Mouse (Mus musculus) left cerebral cortex, adult 8-10 months (tissue): ENCODE results near the gene Rassf5. TPM values are rescaled to one million over a fixed set of nuclear protein-coding genes. Genes with fewer than 3 reads are reported as not detected.
"Not testable (repeated sequence)": the region's sequence is repeated elsewhere in the genome, so short reads cannot be mapped to it uniquely, and the experiment has no call there.

Experiments
- DNase-seq, 2 experiments: peaks; one replicate each; pipeline ENCODE4 v3.0.0; 2022; ENCODE audit warnings: low spot score in 2 of 2
- total RNA-seq, 4 experiments: library from RNA; stranded (reverse); gene quantifications; 2 replicates each; pipeline ENCODE4 v1.2.4; 2022

Gene Rassf5
- total RNA-seq, 4 experiments from 2014 or later, result 24.2 to 26.0 (median 25.0) TPM

DNA sequence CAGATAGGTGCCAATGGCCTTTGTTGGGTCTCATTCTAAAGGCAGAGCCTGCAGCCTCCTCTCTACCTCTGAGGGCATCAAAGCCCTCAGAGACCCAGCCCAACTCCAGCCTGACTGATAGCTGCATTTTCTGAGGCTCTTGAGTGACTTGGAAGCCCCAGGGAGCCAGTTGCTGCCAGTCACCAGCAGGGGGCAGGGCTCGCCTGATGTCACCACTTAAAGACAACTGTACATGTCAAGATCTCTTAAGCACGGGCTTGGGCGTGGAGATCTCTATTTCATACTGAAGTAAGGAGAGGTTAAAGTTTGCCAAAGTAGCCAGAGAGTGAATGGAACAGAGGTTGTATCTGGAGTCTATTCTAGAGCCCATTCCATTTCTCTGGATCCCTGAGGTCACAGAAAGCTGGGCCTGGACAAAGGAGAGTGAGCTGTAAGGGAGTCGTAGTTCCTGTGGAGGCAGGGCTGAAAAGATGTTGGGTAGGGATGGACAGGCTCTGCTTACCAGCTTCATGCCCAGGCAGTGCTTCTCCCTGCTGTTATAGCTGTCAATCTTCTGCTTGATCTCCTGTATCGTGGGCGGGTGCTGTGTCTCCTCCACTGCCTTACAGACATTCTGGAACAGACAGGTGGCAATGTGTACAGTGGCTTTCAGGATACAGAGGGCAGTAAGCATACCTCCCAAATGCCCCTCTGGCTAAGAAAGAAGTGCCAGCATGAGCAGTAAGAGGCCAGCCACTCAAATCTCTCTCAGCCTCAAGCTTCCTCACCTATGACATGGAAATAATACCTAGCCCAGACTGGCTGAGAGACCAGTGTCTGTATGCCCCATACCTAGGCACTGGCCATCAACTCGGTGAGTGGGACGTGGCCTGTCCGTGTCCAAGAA is 63.2 kb downstream of the Rassf5 start:
- DNase-seq, result peak; percentile 55 to 60

DNA sequence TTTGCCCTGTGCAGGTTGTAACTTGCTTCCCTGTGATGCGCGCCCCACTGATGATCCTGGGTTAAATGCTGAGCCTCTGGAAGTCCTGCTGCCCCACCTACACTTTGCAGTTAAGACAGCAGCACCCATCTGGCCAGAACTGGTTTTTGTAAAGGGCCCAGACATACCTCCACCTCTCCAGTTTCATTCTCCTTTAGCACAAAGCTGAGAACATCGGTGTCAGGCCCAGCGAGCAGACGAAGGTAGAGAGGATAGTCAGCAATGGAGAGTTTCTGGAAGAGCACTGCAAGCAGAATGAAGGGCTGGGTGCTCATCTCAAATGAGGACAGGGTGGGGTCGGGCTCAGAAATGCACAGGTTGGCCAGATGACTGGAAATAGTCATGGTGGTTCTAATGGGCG is 64.7 kb downstream of the Rassf5 start:
- DNase-seq, result no peak

DNA sequence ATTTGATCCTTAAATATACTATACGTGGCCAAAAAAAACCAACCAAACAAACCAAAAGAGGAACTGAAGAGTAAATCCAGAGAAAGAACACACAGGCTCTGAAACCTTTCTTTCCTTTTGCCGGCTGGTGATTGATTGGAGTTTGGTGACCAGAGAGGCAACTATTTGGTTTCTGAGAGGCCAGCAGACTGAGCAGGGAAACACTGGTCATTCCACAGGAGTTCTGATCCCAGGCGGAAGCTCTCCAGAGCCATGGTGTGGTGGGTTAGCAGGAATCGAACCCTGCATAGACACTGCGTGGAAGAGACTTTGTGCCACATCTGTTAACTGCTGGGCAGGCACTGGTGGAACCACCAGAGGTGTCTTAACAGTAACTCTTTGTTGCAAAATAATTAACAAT is 67.0 kb downstream of the Rassf5 start:
- no peak for DNase-seq

DNA sequence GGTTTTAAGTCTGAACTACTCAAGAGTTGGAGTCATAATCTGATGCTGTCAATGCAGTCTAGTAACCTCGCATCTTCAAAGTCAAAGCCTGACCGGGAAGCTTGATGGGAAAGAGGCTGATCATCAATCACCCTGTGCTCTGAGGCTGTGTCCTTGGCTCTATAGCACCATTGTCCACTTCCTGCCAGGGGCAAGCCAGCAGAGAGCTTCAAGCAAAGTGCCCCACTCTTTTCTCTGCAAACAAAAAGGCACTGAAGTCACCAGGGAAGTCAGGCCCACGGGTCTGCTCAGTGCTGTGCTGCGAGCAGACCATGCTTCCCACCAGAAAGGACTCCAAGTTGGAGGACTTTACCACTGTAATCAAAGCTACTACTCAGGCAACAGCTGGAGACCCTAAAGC is 67.8 kb downstream of the Rassf5 start:
- no peak for DNase-seq

DNA sequence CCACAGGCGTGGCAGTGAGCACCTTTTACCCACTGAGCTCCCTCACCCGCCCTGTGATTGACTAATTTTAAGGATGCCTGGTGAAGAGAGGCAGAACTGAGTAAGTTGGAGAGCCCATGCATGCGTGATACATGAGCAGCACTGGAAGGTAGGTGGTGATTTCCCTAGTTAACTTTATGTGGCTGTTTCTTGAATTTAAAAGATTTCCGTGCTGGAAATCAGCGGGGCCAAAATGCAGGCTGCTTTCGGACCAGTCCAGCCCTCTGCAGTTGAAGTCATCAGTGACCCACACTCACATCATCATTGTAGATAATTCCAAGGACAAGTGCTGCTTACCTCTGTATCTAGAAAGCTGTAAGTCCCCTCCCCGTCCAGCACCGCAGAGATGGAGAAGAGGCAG is 69.2 kb downstream of the Rassf5 start:
- no peak for DNase-seq

DNA sequence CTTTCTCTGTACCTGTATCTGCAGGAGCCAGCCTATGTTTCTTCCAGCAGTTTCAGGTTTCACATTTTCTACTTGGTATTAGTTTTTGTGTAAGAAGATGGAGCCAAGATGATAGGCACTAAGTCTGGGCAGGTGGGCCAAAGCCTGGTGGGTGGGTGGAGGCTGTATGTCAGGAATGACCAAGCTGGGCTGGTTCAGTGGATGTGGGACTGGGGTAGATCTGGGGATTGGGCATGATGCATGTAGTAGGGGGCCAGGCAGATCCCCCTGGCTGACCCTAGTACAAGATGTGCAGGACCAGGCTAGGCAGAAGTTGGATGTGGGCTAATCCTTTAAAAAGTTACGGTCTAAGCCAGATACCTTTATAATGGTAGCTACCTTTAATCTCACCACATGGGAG is 69.9 kb downstream of the Rassf5 start:
- DNase-seq, result no peak

DNA sequence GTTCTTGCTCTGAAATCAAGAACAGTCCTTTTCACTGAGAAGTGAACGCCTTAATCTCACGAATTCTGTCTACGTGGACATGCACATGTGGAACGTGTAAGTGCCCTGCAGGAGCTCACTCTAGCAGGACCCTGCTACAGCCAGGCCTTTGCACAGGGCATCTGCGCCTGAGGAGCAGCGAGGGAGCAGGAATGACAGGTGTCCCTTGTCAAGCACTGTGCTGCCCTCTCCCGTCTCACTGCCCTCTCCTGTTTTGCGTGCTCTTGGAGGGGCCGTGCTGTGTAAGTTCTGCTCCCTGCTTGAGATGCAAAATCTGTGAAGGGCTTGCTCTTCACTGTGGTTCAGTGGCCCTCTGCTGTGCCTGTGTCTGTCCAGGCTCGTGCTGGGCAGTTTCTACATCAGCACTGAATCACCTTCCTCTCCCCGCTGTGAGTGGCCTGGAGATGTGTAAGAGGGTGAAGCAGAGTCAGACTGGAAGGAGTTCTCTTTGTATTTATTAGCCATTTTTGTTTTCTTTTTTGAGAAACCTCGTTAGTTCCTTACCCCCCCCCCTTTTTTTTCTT is 70.7 kb downstream of the Rassf5 start:
- no peak for DNase-seq

DNA sequence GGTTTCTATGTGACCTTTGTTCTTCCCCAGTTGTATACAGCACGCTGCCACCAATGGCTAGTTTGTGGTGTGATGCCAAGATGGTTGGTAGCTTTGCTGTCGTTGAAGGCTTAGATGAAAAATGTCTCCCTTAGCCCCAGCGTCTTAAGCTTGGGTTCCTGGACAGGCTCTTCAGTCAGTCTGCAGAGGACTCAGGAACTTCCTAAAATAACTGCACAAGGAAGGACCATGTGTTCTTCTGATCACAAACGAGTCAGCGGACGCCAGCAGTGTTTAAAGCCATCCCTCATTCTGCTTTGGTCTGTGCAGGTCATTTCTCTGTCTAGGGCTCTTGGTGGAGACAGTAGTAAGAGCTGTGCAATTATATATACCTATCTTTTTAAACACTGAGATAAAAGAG is 71.2 kb downstream of the Rassf5 start:
- no peak for DNase-seq

DNA sequence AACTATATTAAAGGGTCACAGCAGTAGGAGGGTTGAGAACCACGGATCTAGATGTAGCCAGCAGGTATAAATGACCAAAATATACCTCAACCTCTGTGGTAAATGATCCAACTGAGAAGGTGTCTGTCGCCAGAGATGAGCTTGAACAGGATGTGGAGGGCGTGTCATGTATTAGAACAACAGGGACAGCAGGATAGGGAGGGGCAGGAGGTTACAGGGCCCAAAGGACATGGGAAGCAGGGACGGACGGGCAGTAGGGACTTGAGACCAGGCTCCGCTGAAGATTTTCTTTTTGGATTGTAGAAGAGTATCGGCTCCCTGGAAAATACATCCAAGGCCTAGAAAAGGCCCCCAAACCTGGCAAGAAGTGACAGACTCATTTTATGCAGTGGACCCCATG is 72.1 kb downstream of the Rassf5 start:
- DNase-seq, result no peak

DNA sequence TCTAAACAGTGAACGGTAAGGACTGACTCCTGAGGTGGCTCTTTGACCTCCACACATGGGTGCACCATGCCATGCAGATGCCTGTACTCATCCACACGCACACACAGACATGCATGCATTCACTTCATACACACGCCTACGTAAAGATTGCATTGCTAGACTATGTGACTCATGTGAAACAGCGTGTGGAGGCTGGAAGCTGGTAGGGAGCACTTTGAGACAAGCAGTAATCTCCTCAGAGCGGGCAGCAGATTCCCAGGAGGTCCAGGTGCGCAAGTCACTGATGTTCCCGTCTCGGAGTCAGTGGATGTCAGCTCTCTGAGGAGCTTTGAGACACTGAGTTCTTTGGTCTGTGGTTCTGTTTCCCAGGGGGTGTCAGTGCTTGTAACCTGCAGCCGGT is 77.4 kb downstream of the Rassf5 start:
- peak in 1 of 2 experiments; percentile 67 for DNase-seq

DNA sequence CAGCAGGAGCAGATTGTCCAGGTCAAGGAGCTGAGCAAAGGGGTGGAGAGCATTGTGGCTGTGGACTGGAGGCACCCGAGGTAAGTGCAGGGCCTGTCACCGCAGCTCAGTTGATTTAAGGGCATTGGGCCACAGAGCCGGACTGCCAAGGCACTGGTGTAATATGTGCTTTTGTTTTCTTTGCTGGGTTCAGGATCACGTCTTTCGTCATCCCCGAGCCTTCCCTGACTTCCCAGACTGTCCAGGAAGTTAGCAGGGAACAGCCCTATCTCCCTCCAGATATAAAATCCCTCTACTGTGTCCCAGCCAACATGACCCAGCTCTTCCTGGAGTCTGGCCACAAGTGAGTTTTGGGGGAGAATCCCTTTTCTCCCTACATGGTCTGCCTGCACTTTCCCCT is 80.6 kb downstream of the Rassf5 start:
- DNase-seq, result no peak

DNA sequence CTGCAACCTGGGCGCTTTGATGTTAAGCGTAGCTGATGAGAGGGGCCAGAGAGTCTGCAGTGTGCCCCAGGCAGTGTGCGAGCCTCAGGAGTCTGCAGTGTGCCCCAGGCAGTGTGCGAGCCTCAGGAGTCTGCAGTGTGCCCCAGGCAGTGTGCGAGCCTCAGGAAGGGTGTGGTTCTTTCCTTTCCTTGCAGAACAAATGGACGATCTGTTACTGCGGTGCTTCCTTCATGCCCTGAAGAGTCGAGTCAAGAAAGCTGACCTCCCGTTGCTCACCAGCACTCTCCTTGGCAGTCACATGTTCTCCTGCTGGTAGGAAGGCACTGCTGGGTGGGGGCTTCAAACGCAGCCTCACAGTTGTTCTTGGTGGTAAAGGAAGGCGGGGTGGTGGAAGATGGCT is 84.0 kb downstream of the Rassf5 start:
- DNase-seq, result no peak

DNA sequence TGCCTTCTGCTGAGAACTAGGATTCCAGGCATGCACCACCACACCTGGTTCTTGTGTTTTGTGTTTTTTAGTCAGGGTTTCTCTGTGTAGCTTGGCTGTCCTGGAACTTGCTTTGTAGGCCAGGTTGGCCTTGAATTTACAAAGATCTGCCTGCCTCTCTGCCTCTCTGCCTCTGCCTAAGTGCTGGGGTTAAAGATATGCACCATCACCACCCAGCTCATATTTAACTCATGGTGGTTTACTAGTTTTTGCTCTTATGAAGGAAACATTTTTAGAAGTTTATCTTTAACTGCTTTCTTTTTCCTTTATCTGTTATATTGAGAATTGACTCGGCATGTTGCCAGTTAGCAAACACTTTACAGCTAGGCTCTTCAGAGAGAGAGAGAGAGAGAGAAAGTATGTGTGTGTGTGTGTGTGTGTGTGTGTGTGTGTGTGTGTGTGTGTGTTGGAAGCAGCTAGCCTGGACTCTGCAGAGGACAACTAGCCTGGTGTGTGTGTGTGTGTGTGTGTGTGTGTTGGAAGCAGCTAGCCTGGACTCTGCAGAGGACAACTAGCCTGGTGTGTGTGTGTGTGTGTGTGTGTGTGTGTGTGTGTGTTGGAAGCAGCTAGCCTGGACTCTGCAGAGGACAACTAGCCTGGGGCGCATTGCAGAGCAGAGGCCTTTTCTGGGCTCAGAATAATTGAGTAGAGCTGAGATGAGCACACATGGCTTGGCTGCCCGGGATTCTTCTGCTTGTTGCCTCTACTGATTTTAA is 85.3 kb downstream of the Rassf5 start:
- not testable (repeated sequence) for DNase-seq

DNA sequence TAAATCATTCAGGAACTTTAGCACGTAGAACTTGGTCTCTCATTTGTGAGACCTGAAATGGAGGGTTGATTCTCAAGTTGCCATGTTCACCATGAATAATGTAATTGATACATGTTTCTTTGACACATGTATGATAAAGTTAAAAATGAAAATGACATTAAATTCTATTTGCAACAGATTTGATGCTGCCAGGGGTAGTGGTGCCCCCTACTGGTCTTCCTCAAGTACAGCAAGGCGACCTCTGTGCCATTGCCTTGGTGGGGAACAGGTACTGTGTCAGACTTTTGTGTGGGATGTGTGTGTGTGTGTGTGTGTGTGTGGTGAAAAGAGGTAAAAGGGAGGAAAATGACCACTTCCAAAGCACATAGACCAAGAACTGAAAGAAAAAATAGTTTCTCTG is 89.6 kb downstream of the Rassf5 start:
- no peak for DNase-seq

DNA sequence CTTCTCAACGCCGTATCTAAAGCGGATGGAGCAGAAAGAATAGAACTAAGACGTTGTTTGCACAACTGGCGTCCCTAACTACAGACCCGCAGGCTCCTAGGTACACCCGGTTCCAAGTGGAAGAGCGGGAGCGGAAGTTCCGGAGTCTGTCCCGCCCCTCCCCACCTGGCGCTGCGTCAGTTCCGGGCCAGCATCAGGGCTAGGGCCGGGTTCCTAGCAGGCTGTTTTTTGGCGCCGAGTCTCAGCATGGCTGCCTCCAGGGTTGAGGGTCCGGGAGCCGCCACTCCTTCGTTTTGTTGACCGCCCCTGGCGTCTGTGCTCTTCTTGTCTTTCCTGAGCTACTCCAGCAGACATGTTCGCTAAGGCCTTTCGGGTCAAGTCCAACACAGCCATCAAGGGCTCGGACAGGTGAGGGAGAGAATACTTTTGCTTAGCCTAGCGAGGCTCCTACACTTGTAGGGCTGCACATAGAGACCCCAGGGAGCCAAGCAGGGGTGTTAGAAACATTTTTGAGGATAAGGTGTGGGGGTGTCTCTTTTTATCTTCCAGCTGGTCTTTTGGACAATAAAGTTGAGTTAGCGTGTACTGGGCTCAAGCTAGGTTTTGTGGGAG is 91.9 kb downstream of the Rassf5 start, which contains the start of gene Eif2d:
Eif2d (plus strand) TSS at position 164 of the 612 bp plus-strand sequence.
- peak; percentile 72 to 82 for DNase-seq

DNA sequence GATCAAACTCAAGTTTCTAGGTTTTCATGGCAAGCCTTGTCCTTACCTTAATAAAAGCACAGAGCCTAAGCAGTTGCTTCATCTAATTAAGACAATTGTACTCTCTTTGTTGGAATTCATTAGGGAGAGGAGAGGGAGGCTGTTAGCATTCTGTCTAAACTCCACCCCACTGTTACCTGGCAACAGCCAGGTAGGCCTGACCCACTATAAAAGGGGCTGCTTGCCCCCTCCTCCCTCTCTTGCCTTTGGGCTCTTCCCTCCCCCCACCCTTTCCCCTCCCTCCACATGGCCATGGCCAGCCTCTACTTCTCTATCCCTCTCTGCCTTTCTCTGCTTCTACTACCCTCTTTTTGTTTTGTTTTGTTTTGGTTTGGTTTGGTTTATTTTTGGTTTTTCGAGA is 95.6 kb downstream of the Rassf5 start:
- no peak for DNase-seq

DNA sequence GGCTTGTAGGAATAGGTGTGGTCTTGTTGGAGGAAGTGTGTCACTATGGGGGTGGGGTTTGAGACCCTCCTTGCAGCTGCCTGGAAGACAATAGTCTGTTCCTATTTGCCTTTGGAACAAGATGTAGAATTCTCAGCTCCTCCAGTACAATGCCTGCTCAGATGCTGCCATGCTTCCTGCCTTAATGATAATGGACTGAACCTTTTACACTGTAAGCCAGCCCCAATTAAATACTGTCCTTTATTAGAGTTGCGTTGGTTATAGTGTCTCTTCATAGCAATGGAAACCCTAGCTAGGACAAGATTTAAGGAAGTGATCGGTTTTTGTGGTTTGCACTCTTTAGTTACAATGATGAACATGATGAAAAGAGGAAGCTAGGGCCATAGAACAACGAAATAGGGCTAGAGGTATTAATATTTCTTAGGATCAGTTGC is 98.9 kb downstream of the Rassf5 start:
- DNase-seq, result no peak

DNA sequence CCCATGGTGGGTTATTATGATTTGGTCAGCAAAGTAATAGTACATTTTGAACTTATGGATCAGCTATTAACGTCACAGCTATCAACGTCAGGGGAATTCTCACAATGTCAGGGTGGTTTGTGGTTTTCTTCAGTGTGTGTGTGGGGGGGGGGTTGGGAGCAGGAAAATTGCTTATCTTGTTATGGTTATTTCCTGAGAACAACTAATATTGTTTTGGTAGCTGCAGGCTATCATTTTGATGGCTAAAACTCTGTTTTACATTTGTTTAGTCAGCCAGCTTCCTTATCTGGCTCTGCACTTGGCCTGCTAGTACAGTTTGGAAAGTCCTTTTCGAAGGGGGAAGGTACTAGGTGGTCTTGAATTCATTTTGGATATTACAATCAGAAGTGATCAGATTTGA is 99.8 kb downstream of the Rassf5 start:
- not testable (repeated sequence) for DNase-seq

DNA sequence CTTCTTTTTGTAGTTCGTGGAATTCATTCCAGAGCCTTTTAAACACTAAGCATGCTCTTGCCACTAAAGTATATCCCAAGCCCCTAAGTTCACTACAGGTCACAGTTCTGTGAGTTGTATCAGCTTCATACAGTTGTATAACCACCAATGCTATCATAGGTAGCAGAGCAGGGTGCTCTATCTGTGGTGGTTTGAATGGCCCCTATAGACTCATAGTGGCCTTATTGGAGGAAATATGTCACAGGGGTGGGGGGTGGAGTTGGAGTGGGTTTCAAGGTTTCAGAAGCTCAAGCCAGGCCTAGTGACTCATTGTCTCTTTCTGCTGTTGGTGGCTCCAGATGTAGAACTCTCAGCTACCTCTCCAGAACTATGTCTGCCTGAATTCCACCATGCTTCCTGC is 102.6 kb downstream of the Rassf5 start:
- DNase-seq, result no peak

DNA sequence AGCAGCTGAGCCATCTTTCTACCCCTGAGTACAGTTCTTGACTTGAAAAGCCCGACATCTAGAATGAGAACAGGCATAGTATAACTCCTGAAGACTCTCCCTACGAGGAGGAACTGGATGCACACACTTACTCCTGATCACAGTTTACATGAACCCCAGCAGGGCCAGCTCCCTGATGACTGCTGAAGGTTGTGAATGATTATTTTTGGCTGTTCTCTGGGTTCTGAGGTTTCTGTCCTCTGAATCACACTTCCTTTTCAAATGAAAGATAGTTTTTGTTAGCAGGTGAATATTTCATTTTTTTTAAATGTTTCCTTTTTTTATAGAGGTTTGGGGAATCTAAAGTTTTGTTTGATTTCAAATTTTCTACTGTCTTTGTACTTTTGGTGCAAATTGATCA is 103.6 kb downstream of the Rassf5 start:
- no peak for DNase-seq
